Mouse (Mus musculus): ENCODE data around the gene Idnk.

Idnk gene

GRCm38 (mm10) chr13:58197211-58197610 lies 39.8 kb downstream of the Idnk start:
- no peak for DNase-seq

GRCm38 (mm10) chr13:58197981-58198640 lies 40.7 kb downstream of the Idnk start:
- DNase-seq: no peak

DNA sequence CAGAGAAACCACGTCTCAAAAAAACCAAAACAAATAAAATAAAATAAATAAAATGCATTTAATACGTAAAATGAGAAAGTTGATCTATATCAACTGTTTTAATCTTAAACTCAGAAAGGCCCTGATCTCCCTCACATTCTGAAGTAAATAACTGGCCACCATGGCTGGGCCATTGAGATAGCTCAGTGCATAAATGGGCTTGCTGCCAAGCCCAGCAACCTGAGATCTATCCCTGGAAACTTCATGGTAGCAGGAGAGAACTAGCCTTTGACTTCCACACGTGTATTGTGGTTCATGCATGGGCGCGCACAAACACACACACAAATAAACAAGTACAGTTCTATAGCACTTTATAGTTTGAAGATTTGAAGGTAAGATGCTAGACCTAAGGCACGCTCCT lies 43.9 kb downstream of the Idnk start:
- DNase-seq: no peak

- DNase-seq: no peak
Observed at GRCm38 (mm10) chr13:58201908-58202307, 44.5 kb downstream of the Idnk start.

DNA sequence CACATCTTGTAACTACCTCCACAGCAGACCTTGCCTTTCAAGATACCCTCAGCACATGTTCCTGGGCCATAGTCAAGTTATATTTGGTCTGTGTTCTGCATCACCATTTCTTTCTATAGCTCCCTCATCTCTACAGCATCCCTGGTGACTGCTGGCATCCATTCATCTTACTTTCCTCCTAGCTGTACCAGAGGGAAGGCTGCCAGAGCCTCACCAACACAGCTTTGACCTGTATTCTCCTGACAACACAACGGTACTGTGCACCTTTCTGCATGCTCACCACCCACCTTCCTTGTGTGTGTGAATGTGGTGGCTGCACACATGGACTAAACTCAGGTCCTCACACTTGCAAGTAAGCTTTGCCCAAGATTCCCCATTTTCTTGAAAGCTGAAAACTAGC lies 45.5 kb downstream of the Idnk start:
- DNase-seq: no peak

DNA sequence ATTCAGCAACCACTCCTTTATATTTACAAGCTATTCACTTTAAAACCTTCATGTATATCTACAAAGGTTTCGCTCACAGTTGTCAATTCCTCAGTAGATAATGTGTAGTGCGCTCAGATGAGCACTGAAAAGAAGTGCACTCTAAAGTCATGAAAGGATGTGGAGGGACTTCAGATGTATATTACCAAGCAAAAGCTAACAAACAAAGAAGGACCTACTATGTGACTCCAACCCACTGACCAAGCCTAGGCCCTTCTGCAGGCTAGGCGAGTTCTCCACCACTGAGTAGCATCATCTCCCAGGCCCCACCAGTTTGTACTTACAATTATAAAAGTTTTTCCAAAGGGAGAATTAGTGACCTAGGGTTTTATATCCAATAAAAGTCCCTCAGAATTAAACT lies 46.8 kb downstream of the Idnk start:
- no peak for DNase-seq

- no peak for DNase-seq
Observed at GRCm38 (mm10) chr13:58204986-58205385, 47.5 kb downstream of the Idnk start.

DNA sequence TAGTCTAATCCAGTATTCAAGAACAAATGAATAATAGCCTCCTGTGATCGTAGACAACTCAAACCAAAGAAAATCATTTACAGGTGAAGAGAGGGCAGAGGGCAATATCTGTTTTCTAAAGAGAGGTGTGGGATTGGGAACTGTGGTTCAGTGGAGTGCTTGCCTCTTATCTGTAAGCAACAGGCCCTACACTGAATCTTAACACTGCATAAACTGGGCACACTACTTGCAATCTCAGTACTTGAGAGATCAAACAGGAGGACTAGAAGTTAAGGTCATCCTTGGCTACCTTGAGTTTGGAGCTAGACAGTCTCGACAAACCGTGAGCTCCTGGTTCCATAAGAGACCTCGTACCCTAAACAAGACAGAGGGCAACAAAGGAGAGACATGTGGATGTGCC lies 48.6 kb downstream of the Idnk start:
- no peak for DNase-seq

GRCm38 (mm10) chr13:58210441-58210840 lies 53.0 kb downstream of the Idnk start:
- DNase-seq: no peak

DNA sequence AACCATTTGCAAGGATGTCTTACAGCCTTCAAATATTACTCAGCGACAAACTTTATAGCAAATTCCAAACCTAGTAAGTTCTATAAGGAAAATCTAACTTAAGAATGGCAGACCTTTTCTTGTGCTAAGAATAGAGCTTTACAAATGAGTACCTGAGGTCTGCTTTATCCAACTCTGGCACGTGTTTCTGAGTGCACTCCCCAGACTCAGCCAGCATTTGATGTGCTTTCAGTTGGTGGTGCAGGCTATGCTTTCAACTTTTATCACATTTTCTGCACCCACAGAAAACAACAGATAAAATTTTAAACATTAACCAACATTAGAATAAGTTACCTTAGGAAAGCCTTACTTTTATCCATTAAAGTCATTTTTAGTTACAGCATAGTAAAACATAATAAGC lies 55.1 kb downstream of the Idnk start:
- DNase-seq: no peak

DNA sequence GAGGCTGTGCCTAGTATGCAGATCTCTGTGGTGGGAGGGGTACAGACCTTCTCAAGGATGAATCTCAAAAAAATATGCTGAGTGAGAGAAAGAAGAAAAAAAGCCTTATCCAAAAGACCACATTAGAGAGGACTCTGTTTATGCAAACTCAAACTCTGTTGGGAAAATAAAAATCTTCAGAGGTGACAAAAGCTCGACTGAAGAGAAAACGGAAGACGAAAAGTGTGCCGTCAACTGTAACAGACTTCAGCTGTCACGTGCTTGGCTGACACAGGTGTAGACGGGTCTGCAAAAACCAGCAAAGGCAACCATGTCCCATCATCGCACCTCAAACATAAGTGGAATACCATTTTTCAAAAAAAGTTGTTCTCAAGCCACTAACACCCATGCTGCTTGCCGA lies 56.4 kb downstream of the Idnk start:
- DNase-seq: no peak

Data from lung, postnatal 4 days (tissue).